Mouse (Mus musculus) heart, embryonic 13.5 days (tissue): Measurements from ENCODE around the gene Serac1. TPM values are rescaled to one million over a fixed set of nuclear protein-coding genes. Genes with fewer than 3 reads are reported as not detected.
A peak's percentile ranks its signal among the peaks of the same experiment; 100 is the strongest.

ENCODE experiments used
- ATAC-seq: fragments of 200-750 bp; cut with Nextera tagmentation; 2 replicates; pipeline ENCODE4 v1.8.0; 2017; ENCODE audit warnings: moderate TSS enrichment; ENCODE audit not compliant: insufficient number of reproducible peaks, low FRiP score, low TSS enrichment; ENCODE audit errors: extremely low read depth
- H3K27ac ChIP-seq: fragments of 300-500 bp; sonication (generic); replicated peaks from 2 replicates; pipeline ENCODE4 v1.5.1; 2015; ENCODE audit warnings: moderate library complexity, mild to moderate bottlenecking, inconsistent platforms
- H3K27me3 ChIP-seq: fragments of 300-500 bp; sonication (generic); replicated peaks from 2 replicates; pipeline ENCODE4 v1.6.1; 2015; ENCODE audit warnings: mild to moderate bottlenecking, inconsistent platforms
- H3K36me3 ChIP-seq: fragments of 300-500 bp; sonication (generic); 2 replicates; pipeline ENCODE4 v1.6.1; 2015; ENCODE audit warnings: mild to moderate bottlenecking, inconsistent platforms
- H3K4me1 ChIP-seq: fragments of 300-500 bp; sonication (generic); 2 replicates; pipeline ENCODE4 v1.6.1; 2015; ENCODE audit warnings: inconsistent platforms
- H3K4me2 ChIP-seq: fragments of 300-500 bp; sonication (generic); 2 replicates; pipeline ENCODE4 v1.6.1; 2015; ENCODE audit warnings: inconsistent platforms, mild to moderate bottlenecking, moderate library complexity
- H3K4me3 ChIP-seq: fragments of 300-500 bp; sonication (generic); 2 replicates; pipeline ENCODE4 v1.5.1; 2015; ENCODE audit warnings: moderate library complexity, mild to moderate bottlenecking, inconsistent platforms
- H3K9ac ChIP-seq: fragments of 300-500 bp; sonication (generic); 2 replicates; pipeline ENCODE4 v1.6.1; 2015; ENCODE audit warnings: inconsistent platforms, mild to moderate bottlenecking, moderate library complexity
- H3K9me3 ChIP-seq: fragments of 300-500 bp; sonication (generic); 2 replicates; pipeline ENCODE4 v1.6.1; 2016; ENCODE audit warnings: inconsistent platforms
- WGBS: fragments of 180-500 bp; shearing (Covaris S2); methylation state at CpG from one replicate; pipeline ENCODE4 v1.1.7; 2015; ENCODE audit warnings: mixed read lengths; 5-methylcytosine and 5-hydroxymethylcytosine counted together
- polyA plus RNA-seq: library from polyadenylated mRNA; unstranded; fragments of >200 nt; fragmentation: Nextera tagmentation; extraction: Ambion mirVana; gene quantifications from 2 replicates; pipeline ENCODE4 v1.2.1, GENCODE M21; 2015

Gene Serac1
- polyA plus RNA-seq, 1 experiment from 2014 or later = 5.6 TPM

- peaks cover 28% of the 10 kb centered on the region for H3K36me3 ChIP-seq
- WGBS = 37% methylated on average over 2 of the region's 2 CpGs
- ATAC-seq = no peak
Observed at GRCm38 (mm10) chr17:6019776-6020175, 59.8 kb downstream of the Serac1 start.

GRCm38 (mm10) chr17:6018348-6018747, 61.2 kb downstream of the Serac1 start:
- H3K4me3 ChIP-seq = no peak overlapping the region
- H3K9me3 ChIP-seq = no peaks in the 10 kb centered on the region
- H3K4me1 ChIP-seq = peaks cover 29% of the 10 kb centered on the region
- 77% methylated on average over 4 of the region's 4 CpGs for WGBS
- no peak overlapping the region for H3K9ac ChIP-seq
- no peak for ATAC-seq
- H3K27me3 ChIP-seq = no peaks in the 10 kb centered on the region
- no peak overlapping the region for H3K4me2 ChIP-seq
- H3K36me3 ChIP-seq = peaks cover 16% of the 10 kb centered on the region
- H3K27ac ChIP-seq = no peak overlapping the region

More at GRCm38 (mm10) chr17:6019776-6020175, 59.8 kb downstream of the Serac1 start:
- no peak overlapping the region for H3K4me2 ChIP-seq
- H3K9me3 ChIP-seq = no peaks in the 10 kb centered on the region
- H3K27ac ChIP-seq = no peak overlapping the region
- H3K27me3 ChIP-seq = no peaks in the 10 kb centered on the region
- no peak overlapping the region for H3K4me3 ChIP-seq
- H3K4me1 ChIP-seq = peaks cover 22% of the 10 kb centered on the region
- H3K9ac ChIP-seq = no peak overlapping the region

GRCm38 (mm10) chr17:6017268-6017667, 62.3 kb downstream of the Serac1 start:
- Histone ChIP-seq H3K4me2 (no peak overlapping the region), H3K27me3 (no peaks in the 10 kb centered on the region), H3K27ac (no peak overlapping the region), H3K4me1 (peaks cover 33% of the 10 kb centered on the region), H3K36me3 (peaks cover 10% of the 10 kb centered on the region; the same call in 1 of the 2 replicates), H3K9me3 (no peaks in the 10 kb centered on the region), H3K9ac (no peak overlapping the region), H3K4me3 (no peak overlapping the region)
- 66% methylated on average over 12 of the region's 12 CpGs for WGBS
- ATAC-seq = no peak

- Histone ChIP-seq H3K4me3 (no peak overlapping the region), H3K9ac (0 out of 2 replicates have a peak overlapping the region, but pooled peaks have one; percentile 24), H3K4me1 (peaks cover 33% of the 10 kb centered on the region), H3K36me3 (0 out of 2 replicates have a peak, but pooled peaks cover 4% of the 10 kb centered on the region), H3K9me3 (no peaks in the 10 kb centered on the region), H3K4me2 (no peak overlapping the region), H3K27me3 (no peaks in the 10 kb centered on the region), H3K27ac (peak overlapping the region; percentile 64)
- ATAC-seq = peak; percentile 53; the same call in 1 of the 2 replicates
- WGBS = 45% methylated on average over 7 of the region's 7 CpGs
Observed at GRCm38 (mm10) chr17:6016213-6016780, 63.2 kb downstream of the Serac1 start.

GRCm38 (mm10) chr17:6014985-6015384, 64.6 kb downstream of the Serac1 start:
- Histone ChIP-seq H3K4me1 (peaks cover 29% of the 10 kb centered on the region), H3K4me3 (no peak overlapping the region), H3K27me3 (no peaks in the 10 kb centered on the region), H3K36me3 (peaks cover 15% of the 10 kb centered on the region), H3K27ac (no peak overlapping the region), H3K9me3 (no peaks in the 10 kb centered on the region), H3K4me2 (no peak overlapping the region), H3K9ac (no peak overlapping the region)
- WGBS = 76% methylated on average over 4 of the region's 4 CpGs
- no peak for ATAC-seq

GRCm38 (mm10) chr17:6013079-6013478, 66.5 kb downstream of the Serac1 start:
- H3K9me3 ChIP-seq = no peaks in the 10 kb centered on the region
- no peak overlapping the region for H3K4me3 ChIP-seq
- 63% methylated on average over 4 of the region's 4 CpGs for WGBS
- H3K4me2 ChIP-seq = no peak overlapping the region
- no peaks in the 10 kb centered on the region for H3K27me3 ChIP-seq
- H3K4me1 ChIP-seq = peaks cover 41% of the 10 kb centered on the region
- H3K9ac ChIP-seq = peak overlapping the region; percentile 4; the same call in 1 of the 2 replicates
- H3K36me3 ChIP-seq = peaks cover 19% of the 10 kb centered on the region
- no peak for ATAC-seq
- H3K27ac ChIP-seq = 0 out of 2 replicates have a peak overlapping the region, but pooled peaks have one; percentile 32

- no peak overlapping the region for H3K9ac ChIP-seq
- H3K27me3 ChIP-seq = no peaks in the 10 kb centered on the region
- peaks cover 54% of the 10 kb centered on the region for H3K4me1 ChIP-seq
- H3K9me3 ChIP-seq = no peaks in the 10 kb centered on the region
- no peak overlapping the region for H3K27ac ChIP-seq
- peaks cover 19% of the 10 kb centered on the region for H3K36me3 ChIP-seq
- H3K4me3 ChIP-seq = no peak overlapping the region
- no peak overlapping the region for H3K4me2 ChIP-seq
- ATAC-seq = no peak
- WGBS = 87% methylated on average over 4 of the region's 4 CpGs
Observed at GRCm38 (mm10) chr17:6009606-6010005, 69.9 kb downstream of the Serac1 start.

GRCm38 (mm10) chr17:6008590-6008989, 71.0 kb downstream of the Serac1 start:
- no peak overlapping the region for H3K4me2 ChIP-seq
- no peak for ATAC-seq
- H3K9ac ChIP-seq = no peak overlapping the region
- no peaks in the 10 kb centered on the region for H3K27me3 ChIP-seq
- H3K27ac ChIP-seq = 0 out of 2 replicates have a peak overlapping the region, but pooled peaks have one; percentile 29
- no peaks in the 10 kb centered on the region for H3K9me3 ChIP-seq
- H3K36me3 ChIP-seq = peaks cover 20% of the 10 kb centered on the region
- WGBS = 62% methylated on average over 11 of the region's 11 CpGs
- no peak overlapping the region for H3K4me3 ChIP-seq
- H3K4me1 ChIP-seq = peaks cover 56% of the 10 kb centered on the region

GRCm38 (mm10) chr17:6007902-6008301, 71.6 kb downstream of the Serac1 start:
- WGBS = 82% methylated on average over 9 of the region's 9 CpGs
- Histone ChIP-seq H3K27ac (no peak overlapping the region; the same call in 1 of the 2 replicates), H3K4me1 (peaks cover 57% of the 10 kb centered on the region)

GRCm38 (mm10) chr17:6007101-6007780, 72.3 kb downstream of the Serac1 start:
- H3K36me3 ChIP-seq = peaks cover 27% of the 10 kb centered on the region
- no peaks in the 10 kb centered on the region for H3K9me3 ChIP-seq
- H3K4me1 ChIP-seq = peaks cover 64% of the 10 kb centered on the region
- no peak overlapping the region for H3K4me2 ChIP-seq
- H3K9ac ChIP-seq = no peak overlapping the region
- no peak overlapping the region for H3K4me3 ChIP-seq
- 84% methylated on average over 5 of the region's 5 CpGs for WGBS
- no peak for ATAC-seq
- peak overlapping the region; percentile 9 for H3K27ac ChIP-seq
- no peaks in the 10 kb centered on the region for H3K27me3 ChIP-seq

More at GRCm38 (mm10) chr17:6007902-6008301, 71.6 kb downstream of the Serac1 start:
- Histone ChIP-seq H3K27me3 (no peaks in the 10 kb centered on the region), H3K9ac (no peak overlapping the region), H3K9me3 (no peaks in the 10 kb centered on the region), H3K4me3 (no peak overlapping the region), H3K36me3 (peaks cover 27% of the 10 kb centered on the region), H3K4me2 (no peak overlapping the region)
- no peak for ATAC-seq

GRCm38 (mm10) chr17:6005638-6006471, 73.7 kb downstream of the Serac1 start:
- Histone ChIP-seq H3K4me1 (peaks cover 76% of the 10 kb centered on the region), H3K4me3 (no peak overlapping the region), H3K4me2 (peak overlapping the region; percentile 33), H3K27me3 (no peaks in the 10 kb centered on the region), H3K36me3 (peaks cover 25% of the 10 kb centered on the region), H3K27ac (peak overlapping the region; percentile 90), H3K9me3 (no peaks in the 10 kb centered on the region), H3K9ac (peak overlapping the region; percentile 58)
- WGBS = 32% methylated on average over 14 of the region's 14 CpGs
- ATAC-seq = no peak
